In genomic region chr14:48225810-48226446, GRCm38 (mm10) we compare ENCODE assay signal across 16 mouse cellular contexts.
DNase-seq lines count a peak whose midpoint lies in the region; ATAC-seq and TF ChIP-seq lines count a peak whose summit lies in the region.
"Had no signal": no experiment of that assay in that cellular context is flagged by ENCODE, and none has a peak within 500 bp of the region (broad histone marks: within the 10 kb centered on the region; RNA-seq: fewer than 3 reads in every experiment).

No protein-coding gene starts in this region.

- TF ChIP-seq CTCF in thymus, adult 2 months (IDR thresholded peaks at IDR 0.05; ENCODE audit: borderline replicate concordance, control insufficient read depth, extremely low read depth, insufficient read depth, low read length, poor library complexity), result no peak

- H3K4me3 ChIP-seq in kidney, embryonic 14.5 days (ENCODE audit: low read length), result no peak overlapping the region
- H3K4me3 ChIP-seq in thymus, adult 2 months (ENCODE audit: control insufficient read depth, insufficient read depth, low read length), result no peak overlapping the region
- H3K4me3 ChIP-seq: embryonic facial prominence, embryonic 12.5 days; heart, embryonic 12.5 days; hindbrain, embryonic 15.5 days; midbrain, embryonic 12.5 days; stomach, embryonic 15.5 days had no signal

- no peaks in the 10 kb centered on the region for H3K36me3 ChIP-seq in kidney, embryonic 14.5 days (ENCODE audit: control insufficient read depth, insufficient read depth, low read length)
- H3K36me3 ChIP-seq in thymus, adult 2 months (ENCODE audit: control insufficient read depth, insufficient read depth, low read length), result no peaks in the 10 kb centered on the region
- H3K36me3 ChIP-seq: embryonic facial prominence, embryonic 12.5 days; heart, embryonic 12.5 days; hindbrain, embryonic 15.5 days; stomach, embryonic 15.5 days had no signal

- no peak overlapping the region for H3K4me2 ChIP-seq in kidney, embryonic 14.5 days (replicated peaks; ENCODE audit: low read depth, low read length)
- H3K4me2 ChIP-seq: embryonic facial prominence, embryonic 12.5 days; heart, embryonic 12.5 days; hindbrain, embryonic 15.5 days; midbrain, embryonic 12.5 days; stomach, embryonic 15.5 days had no signal

- H3K9me3 ChIP-seq in kidney, embryonic 14.5 days (ENCODE audit: control insufficient read depth, low read length), result no peaks in the 10 kb centered on the region
- H3K9me3 ChIP-seq: embryonic facial prominence, embryonic 12.5 days; heart, embryonic 12.5 days; hindbrain, embryonic 15.5 days; midbrain, embryonic 12.5 days; stomach, embryonic 15.5 days had no signal

- intact Hi-C loops in left cerebral cortex, postnatal 4 days (cut with DNase I), result no loop called here

- H3K4me1 ChIP-seq in kidney, embryonic 14.5 days (ENCODE audit: control insufficient read depth, insufficient read depth, low read length), result peaks cover 21% of the 10 kb centered on the region
- H3K4me1 ChIP-seq in thymus, adult 2 months (replicated peaks; ENCODE audit: control insufficient read depth, insufficient read depth, low read length), result peaks cover 18% of the 10 kb centered on the region

- H3K27me3 ChIP-seq in kidney, embryonic 14.5 days (ENCODE audit: control insufficient read depth, insufficient read depth, low read length), result no peaks in the 10 kb centered on the region
- no peaks in the 10 kb centered on the region for H3K27me3 ChIP-seq in thymus, adult 2 months (ENCODE audit: control insufficient read depth, insufficient read depth, low read length)
- H3K27me3 ChIP-seq: embryonic facial prominence, embryonic 12.5 days; heart, embryonic 12.5 days; hindbrain, embryonic 15.5 days; midbrain, embryonic 12.5 days; stomach, embryonic 15.5 days had no signal

- DNase-seq in kidney, postnatal 14 days, result no peak
- DNase-seq in thymus, adult 2 months, result peak; percentile 33
- DNase-seq in thymus, adult 18-20 months, result no peak
- DNase-seq in kidney, postnatal 36 days, result peak; percentile 18 to 57
- no peak for DNase-seq in adrenal gland, adult 8-10 months
- no peak for DNase-seq in left cerebral cortex, postnatal 4 days
- DNase-seq: cerebellum, postnatal 14 days; right cerebral cortex, postnatal 4 days had no signal

- peak; percentile 79; the same call in 1 of the 2 replicates for ATAC-seq in kidney, embryonic 14.5 days (ENCODE audit: low FRiP score, low TSS enrichment)
- ATAC-seq: forebrain, embryonic 16.5 days had no signal

- WGBS in kidney, embryonic 14.5 days, result 42% methylated on average over 7 of the region's 7 CpGs
- 25% methylated on average over 7 of the region's 7 CpGs for WGBS in thymus, adult 2 months

- H3K27ac ChIP-seq in kidney, embryonic 14.5 days (ENCODE audit: low read depth, low read length), result no peak overlapping the region
- no peak overlapping the region for H3K27ac ChIP-seq in thymus, adult 2 months (ENCODE audit: control insufficient read depth, insufficient read depth, low read length)
- H3K27ac ChIP-seq: embryonic facial prominence, embryonic 12.5 days; hindbrain, embryonic 15.5 days; liver, embryonic 14.5 days; midbrain, embryonic 12.5 days; stomach, embryonic 15.5 days had no signal

- no peak overlapping the region for H3K9ac ChIP-seq in kidney, embryonic 14.5 days (ENCODE audit: low read depth, low read length)
- H3K9ac ChIP-seq: embryonic facial prominence, embryonic 12.5 days; heart, embryonic 12.5 days; hindbrain, embryonic 15.5 days; liver, embryonic 14.5 days; midbrain, embryonic 12.5 days; stomach, embryonic 15.5 days had no signal

- TF ChIP-seq POLR2A in thymus, adult 2 months (IDR thresholded peaks at IDR 0.05; ENCODE audit: control insufficient read depth, extremely low read depth, insufficient read depth, low read length, poor library complexity), result no peak

Comparison
In these comparisons a context has a peak if more than half of its experiments do, and no peak if none do; other contexts are left out.
1. DNase-seq: peak in thymus, adult 2 months (single experiment) and kidney, postnatal 36 days (2 of 2); none in kidney, postnatal 14 days (single experiment), thymus, adult 18-20 months (0 of 2), adrenal gland, adult 8-10 months (single experiment) and left cerebral cortex, postnatal 4 days (single experiment).